Mouse (Mus musculus) gonadal fat pad, adult 2 months (tissue): ENCODE data around the gene Helt. TPM values are rescaled to one million over a fixed set of nuclear protein-coding genes. Genes with fewer than 3 reads are reported as not detected.
"Not testable (repeated sequence)": the region's sequence is repeated elsewhere in the genome, so short reads cannot be mapped to it uniquely, and the experiment has no call there.

Experiments used
- DNase-seq: peaks from one replicate; pipeline ENCODE4 v3.0.0-alpha.2; 2012; ENCODE audit warnings: low read depth
- polyA plus RNA-seq: library from polyadenylated mRNA; depleted of rRNA; stranded (reverse); fragments of >200 nt; gene quantifications from 2 replicates; pipeline ENCODE4 v1.2.3, GENCODE M21; 2012

Helt gene
- polyA plus RNA-seq, 1 experiment: not detected

DNA sequence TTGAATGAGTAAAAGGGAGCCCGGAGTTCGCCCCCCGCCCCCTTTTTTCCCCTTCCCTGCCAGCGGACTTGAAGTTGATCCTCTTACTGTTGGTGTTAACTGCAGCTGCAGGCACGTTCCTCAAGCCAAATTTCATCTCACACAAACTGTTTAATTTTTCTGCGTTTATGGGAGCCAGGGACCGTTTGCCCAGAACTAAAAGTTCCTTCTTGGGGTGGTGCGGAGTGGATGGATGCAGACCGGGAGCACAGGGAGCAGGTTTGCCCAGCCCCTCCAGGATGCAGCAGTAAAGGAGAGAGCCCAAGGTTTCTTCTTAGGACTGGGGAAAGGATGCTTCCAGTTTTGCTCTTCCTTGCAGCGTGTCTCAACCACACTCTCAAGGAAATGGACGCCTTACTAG, 2.1 kb upstream of the Helt start:
- no peak for DNase-seq

GRCm38 (mm10) chr8:46295951-46296350, 1.5 kb upstream of the Helt start:
- no peak for DNase-seq

DNA sequence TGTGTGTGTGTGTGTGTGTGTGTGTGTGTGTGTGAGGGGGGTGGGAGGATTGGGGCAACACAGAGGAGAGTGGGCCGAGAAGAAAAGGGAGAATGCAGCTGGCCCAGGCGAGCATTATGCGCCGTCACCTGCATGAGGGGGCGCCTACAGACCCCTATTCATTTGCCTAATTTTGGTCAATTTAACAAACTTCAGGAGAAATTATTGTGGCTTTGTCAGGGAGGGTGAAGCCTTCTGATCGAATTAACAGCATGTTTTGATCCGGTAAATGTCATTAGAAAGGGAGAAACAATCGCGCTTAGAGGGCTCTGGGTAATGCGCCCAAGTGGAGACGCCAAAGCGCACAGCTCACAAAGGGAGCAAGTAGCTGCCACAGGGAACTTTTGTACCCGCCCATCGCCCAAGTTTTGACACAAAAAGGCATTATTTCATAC, 647 bp upstream of the Helt start:
- DNase-seq: no peak

DNA sequence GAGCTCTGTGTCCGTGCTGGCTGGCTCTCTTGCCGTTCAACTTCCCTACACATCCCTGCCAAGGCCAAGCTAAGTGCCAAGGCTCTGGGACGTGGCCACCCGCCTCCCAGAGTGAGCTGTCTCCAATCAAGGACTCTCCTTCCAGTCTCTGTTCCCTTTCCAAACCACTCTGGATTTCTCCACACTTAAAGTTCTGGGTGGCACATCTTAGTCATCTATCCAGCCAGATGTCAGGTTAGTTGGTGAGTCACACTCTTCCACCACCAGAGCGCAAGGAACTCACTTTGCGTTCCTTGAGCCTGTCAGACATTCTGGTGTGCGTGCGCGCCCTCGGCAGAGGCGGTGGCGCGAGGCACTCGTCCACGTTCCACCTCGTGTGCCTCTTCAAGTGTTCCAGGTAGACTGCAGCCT, 725 bp downstream of the Helt start:
- DNase-seq: no peak

DNA sequence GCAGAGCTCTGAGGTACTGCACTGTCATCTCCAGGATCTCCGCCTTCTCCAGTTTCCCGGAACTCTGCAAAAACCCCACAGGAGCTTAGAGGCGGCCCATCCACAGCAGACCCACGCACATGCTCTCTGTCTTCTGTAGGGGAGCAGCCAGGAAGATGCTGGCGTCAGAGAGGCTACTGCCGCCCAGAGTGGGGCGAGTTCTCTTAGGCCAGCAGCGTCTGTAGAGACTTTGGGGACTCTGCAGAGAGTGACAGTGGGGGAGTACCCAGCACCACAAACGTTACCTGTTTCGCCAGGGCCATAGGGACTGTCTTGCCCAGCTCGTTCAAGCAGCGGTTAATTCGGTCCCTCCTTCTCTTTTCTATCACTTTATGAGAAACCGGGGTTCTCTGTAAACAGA, 1.3 kb downstream of the Helt start:
- DNase-seq: no peak

DNA sequence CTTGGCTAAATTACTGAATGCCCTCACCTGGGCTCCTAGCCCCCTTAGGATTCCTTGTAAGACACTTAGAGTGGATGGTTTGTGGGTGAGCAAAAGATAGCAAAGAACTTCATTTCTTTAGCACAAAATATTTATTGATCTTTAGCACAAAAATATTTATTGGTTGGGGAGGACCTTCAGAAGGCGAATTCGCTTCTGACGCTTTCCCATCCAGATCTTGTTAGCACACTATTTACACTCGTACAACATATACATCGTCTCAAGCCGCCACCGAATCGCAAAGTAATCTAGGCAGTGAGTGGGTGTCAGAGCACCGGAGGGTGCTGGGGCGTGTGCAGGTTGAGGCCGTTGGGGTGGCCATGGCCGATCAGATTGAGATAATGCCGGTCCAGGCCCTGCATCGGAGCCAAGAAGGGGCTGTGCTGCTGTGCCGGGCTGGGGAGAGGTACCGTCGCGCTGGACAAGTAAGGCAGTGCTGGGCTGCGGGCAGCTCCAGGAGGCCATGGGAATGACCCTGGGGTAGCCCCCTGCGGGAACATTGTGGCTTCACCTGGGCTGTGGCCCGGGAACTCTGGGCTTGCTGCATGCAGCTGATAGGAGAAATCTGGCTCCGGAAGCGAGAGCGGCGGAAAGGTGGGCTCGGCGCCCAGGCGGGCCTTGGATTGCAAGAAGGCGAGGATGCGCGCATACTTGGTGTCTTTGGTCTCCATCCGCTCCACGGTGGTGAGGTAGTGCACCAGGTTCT, 2.4 kb downstream of the Helt start:
- DNase-seq: no peak

DNA sequence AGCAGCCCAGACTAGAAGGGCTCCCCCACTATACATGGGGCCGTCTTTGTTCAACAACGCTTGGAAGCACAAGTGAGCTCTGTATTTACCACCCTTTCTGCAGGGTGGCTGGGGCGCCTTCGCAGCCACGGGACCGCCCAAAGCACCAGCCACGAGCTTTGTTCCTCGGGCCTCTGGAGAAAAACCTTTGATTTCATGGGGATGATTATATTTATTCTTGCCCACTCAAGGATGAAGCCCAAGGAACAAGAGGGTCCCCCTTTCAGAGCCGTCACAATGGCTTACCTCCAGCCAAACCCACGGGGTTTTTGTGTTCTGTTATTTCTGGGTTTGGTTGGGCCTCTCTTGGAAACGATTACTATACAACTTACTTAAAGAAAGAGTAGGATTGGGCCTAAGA, 5.2 kb downstream of the Helt start:
- DNase-seq: no peak

- DNase-seq: no peak
Measured at GRCm38 (mm10) chr8:46288021-46288420, 6.5 kb downstream of the Helt start.

DNA sequence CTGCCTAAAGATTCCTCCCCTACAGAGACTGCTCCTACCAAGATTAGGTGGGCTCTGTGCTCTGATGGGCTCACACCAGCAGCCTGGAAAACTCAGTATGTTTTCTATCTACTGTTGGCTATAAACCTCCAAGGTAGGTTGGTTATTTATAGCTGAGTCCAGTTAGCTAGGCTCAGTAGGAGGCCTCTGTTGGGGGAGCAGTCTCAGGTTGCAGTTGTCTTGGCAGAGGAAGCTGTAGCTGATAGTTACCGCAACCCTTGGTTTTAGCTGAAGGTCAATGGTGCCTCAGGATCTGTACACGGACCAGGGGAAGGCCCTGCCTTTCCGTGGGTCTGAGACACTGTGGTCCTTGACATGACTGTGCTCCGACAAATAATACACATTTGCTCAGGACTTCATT, 8.5 kb downstream of the Helt start:
- DNase-seq: no peak

DNA sequence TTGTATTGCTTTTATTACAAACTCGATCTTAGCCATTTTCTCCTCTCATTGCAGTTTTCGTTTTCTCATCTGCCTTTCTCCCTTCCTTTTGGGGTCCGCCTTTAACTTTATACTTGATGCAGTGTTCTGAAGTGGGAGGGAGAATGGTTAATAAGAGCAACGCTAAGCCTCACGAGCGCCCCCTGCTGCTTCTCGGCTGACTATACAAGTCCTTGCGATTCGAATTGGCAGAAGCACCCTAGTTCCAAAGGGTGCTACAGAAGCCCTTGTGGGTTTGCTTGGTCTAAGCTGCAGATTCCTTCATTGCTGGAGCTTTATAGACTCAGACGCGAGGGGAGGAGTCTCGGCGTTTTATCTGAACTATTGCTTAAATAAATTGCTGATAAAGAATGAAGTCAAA, 12.9 kb downstream of the Helt start:
- no peak for DNase-seq

GRCm38 (mm10) chr8:46276939-46277338, 17.5 kb downstream of the Helt start:
- no peak for DNase-seq

DNA sequence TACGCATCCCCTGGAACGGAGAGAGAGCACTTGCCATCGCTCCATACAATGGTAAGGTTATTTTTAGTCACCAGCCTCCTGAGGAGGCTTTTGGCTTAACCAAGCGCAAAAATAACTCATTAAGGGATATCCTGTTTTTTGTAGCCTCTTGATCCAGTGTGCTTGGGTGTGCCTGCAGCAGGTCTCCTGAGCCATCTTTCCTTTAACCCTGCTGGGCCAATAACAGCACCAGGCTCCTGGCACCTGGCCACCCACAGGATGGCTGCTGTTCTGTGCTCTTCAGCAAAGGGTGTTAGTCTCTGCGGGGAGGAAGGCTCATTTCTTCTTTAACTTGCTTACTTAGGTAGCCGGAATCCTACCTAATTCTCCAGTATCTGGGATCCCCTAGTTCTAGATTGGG, 23.7 kb downstream of the Helt start:
- DNase-seq: no peak

DNA sequence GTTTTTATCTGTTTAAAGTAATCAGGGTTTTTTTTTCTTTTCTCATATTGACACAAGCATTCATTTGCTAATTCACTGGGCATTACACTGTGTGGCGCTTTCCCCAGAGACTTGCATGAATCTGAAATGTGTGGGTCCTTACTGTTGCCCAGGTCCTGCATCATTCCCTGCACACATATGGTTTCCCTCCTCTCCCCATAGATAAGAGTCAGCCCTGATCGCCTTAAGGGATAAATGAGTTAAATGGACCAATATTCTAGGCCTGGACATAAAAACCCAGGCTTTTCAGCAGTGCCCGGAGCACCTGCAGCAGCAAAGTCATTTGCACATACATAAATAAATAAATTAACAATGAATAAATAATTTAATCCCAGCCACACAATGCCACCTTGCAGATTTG, 24.3 kb downstream of the Helt start:
- no peak for DNase-seq

DNA sequence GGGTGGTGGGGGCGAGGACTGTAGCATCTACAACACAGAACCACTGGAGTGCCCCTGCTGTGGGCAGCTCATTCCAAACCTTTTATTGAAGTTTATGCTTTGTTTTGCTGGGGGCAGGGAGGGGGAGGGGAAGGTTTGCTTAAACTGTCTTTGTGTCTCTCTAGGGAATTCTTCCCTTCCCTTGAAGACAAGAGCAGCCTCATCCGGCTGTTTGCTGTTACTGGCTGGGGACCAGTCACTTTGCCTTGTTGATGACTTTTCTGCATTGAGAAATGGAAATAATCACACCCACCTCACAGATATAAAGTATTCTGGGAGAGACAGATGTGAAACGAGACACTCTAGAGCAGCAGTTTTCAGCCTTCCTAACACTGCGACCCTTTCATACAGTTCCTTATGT, 27.7 kb downstream of the Helt start:
- no peak for DNase-seq

- DNase-seq: not testable (repeated sequence)
Measured at GRCm38 (mm10) chr8:46264206-46264605, 30.3 kb downstream of the Helt start.

DNA sequence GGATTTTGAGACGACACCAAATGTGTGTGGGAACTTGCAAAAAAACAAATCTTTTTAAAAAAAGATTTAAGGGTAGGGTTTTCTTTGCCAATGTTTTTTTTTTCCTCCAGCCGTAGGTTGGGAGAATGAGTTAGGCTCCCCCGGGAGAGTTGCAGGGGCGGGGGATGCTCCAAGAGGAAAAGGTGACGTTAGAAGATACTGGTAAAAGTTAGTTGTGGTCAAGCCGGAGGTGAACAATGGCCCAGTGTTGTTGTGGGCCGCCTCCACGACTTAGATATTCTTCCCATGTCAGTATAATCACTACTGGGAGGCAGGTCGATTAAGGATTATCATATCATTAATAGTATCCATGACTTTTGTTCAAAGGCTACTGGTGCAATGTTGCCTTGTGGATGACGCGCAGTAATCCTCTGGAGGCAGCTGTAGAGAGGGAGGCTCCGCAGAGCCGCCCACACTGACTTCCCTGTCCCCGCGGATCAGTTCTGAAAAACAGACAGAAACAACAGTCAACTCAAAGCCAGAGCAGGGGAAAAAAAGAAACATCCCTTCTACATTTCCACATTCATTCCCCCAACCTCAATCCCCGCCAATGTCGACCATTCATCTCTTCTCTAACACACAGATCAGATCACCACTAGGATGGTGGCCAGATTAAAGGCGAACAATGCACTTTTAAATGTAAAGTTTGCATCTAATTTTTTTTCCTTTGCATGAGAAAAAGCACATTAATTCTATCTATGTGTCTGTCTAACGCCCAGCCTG, 36.4 kb downstream of the Helt start:
- no peak for DNase-seq

DNA sequence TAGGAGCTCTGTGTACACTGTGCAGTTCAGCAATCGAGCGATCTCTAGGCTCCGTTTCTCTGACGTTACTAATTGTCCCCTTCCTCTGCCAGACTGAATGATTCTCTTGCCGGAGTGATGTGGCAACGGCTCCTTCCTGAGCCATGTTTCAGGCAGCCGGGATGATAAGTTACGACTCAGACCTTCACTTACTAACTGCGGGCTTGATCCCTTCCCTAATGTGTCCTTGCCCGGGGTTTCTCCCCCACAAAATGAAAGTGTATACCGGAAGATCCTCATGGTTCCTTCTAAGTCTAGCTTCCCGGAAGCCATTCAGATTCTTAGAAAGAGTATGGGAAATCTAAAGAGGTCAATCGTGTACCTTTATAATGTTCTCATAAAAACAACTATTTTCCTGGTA, 42.0 kb downstream of the Helt start:
- no peak for DNase-seq

- DNase-seq: no peak
Measured at GRCm38 (mm10) chr8:46251561-46251960, 42.9 kb downstream of the Helt start.

DNA sequence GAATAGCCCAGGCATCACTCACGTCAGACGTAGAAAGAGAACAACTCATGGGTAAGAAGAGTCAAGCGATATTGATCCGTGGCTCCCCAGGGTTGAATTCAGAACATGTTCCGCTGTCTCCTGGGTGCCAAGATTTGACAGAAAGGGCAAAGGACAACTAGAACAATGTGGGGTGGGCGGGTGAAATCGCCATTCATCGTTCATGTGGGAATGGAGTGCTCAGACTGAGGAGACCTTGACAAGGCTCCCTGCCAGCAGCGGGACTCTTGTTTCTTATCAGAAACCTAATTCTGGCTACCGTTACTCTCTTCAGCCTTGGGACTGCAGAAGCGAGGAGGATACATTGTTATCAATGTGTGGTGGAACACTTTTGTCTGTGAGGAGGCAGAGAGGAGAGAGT, 48.1 kb downstream of the Helt start:
- no peak for DNase-seq

DNA sequence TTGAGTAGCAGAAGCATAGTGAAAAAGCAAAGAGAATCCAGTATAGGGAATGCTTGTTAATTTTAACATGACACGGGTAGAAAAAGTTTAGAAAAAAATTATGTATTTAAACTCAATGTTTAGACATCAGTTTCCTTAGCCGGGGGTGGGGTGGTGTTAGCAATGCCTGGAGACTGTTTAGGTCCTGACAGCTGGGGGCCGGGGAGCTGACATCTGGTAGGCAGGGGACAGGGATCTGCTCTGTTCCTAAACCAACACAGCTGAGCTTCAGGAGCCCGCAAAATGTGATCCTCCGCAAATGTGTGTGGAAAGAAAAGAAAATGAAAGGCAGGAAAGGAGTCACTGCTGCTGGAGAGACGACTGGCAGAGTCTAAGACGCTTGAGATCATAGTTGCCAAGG, 51.5 kb downstream of the Helt start:
- no peak for DNase-seq
